Mouse (Mus musculus) erythroblast, embryonic 14.5 days (primary cell): ENCODE measurements around the gene Gcnt7.

ENCODE experiments used
- GATA1 ChIP-seq: IDR thresholded peaks from 2 replicates; pipeline ENCODE4 v1.6.1; 2012; ENCODE audit warnings: low read length, inconsistent platforms, mixed read lengths
- TAL1 ChIP-seq: IDR thresholded peaks from 3 replicates; pipeline ENCODE4 v1.6.1; 2012; ENCODE audit warnings: low read length, inconsistent platforms, mixed read lengths

DNA sequence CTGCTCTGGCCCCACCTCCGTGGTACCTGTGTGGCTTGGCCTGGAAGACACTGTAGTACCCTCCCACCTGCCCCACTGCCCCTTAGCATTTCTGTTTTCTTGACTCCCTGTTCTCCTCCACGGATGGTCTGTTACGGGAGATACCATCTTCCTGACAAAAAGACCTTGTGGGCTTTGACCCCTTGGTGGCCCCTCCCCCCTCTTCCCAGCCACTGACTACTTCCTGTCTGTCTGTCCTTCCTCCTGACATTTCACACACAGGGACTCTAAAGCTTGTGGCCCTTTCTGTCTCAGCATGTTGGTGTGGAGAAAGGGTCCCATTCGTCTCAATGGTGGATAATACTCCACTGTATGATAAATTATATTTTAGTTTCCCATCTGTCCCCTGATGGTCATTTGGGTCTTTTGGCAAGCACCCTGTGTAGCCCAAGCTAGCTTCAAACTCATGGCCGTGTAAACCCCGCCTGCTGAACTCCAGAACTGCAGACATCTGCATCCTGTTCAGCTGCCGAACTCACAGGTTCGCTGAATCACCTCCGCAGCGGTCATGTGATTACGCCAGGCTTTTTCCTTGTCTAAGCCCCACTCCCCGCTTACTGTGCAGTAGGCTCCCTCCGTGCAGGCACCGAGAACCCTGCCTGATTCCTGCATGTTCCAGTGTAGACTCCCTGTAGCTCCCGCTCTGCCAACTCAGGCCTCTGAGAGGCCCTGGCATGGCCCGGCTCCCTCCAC, 23.4 kb upstream of the Gcnt7 start:
- no peak for TF ChIP-seq TAL1
- TF ChIP-seq GATA1: no peak
